Mouse (Mus musculus) small intestine, adult 2 months (tissue): ENCODE data around the gene Olfr315. TPM values are rescaled to one million over a fixed set of nuclear protein-coding genes. Genes with fewer than 3 reads are reported as not detected.
"Not testable (repeated sequence)": the region's sequence is repeated elsewhere in the genome, so short reads cannot be mapped to it uniquely, and the experiment has no call there.

Source experiments
- H3K27ac ChIP-seq: fragments of 200-500 bp; 2 replicates; pipeline ENCODE4 v1.5.1; 2012; ENCODE audit warnings: low read depth, low read length, control low read depth, inconsistent platforms; ENCODE audit not compliant: insufficient read depth
- H3K27me3 ChIP-seq: fragments of 200-500 bp; 2 replicates; pipeline ENCODE4 v1.6.1; 2012; ENCODE audit warnings: mild to moderate bottlenecking, moderate library complexity, low read length, inconsistent platforms; ENCODE audit not compliant: control insufficient read depth, insufficient read depth
- H3K36me3 ChIP-seq: fragments of 200-500 bp; 2 replicates; pipeline ENCODE4 v1.6.1; 2012; ENCODE audit warnings: mild to moderate bottlenecking, low read length, control low read depth, inconsistent platforms; ENCODE audit not compliant: control insufficient read depth, insufficient read depth
- H3K4me1 ChIP-seq: fragments of 200-500 bp; 2 replicates; pipeline ENCODE4 v1.6.1; 2012; ENCODE audit warnings: low read length, inconsistent platforms, mixed read lengths; ENCODE audit not compliant: control insufficient read depth, insufficient read depth, insufficient read length
- H3K4me3 ChIP-seq: fragments of 200-500 bp; 2 replicates; pipeline ENCODE4 v1.5.1; 2012; ENCODE audit warnings: low read depth, mild to moderate bottlenecking, control low read depth, inconsistent platforms, low read length, moderate library complexity
- CTCF ChIP-seq: fragments of 200-500 bp; IDR thresholded peaks from 2 replicates; pipeline ENCODE4 v1.5.1; 2012; ENCODE audit warnings: low read depth, mild to moderate bottlenecking, control low read depth, inconsistent platforms, low read length, moderate library complexity, mixed read lengths; ENCODE audit not compliant: insufficient replicate concordance, insufficient read length; ENCODE audit errors: extremely low read depth
- POLR2A ChIP-seq: fragments of 200-500 bp; IDR thresholded peaks from 2 replicates; pipeline ENCODE4 v1.6.1; 2012; ENCODE audit warnings: low read depth, mild to moderate bottlenecking, control low read depth, inconsistent platforms, low read length, moderate library complexity
- WGBS: fragments of 180-500 bp; shearing (Covaris S2); methylation state at CpG from one replicate; pipeline ENCODE4 v1.1.7; 2018; 5-methylcytosine and 5-hydroxymethylcytosine counted together
- polyA plus RNA-seq: library from polyadenylated mRNA; depleted of rRNA; stranded (reverse); fragments of >200 nt; gene quantifications from 2 replicates; pipeline ENCODE4 v1.2.3, GENCODE M21; 2012

The Olfr315 gene
- polyA plus RNA-seq, 1 experiment, result not detected

GRCm38 (mm10) chr11:58796850-58797249 lies 23.9 kb downstream of the Olfr315 start:
- Histone ChIP-seq H3K27ac (no peak overlapping the region), H3K4me1 (peaks cover 3% of the 10 kb centered on the region; the same call in 1 of the 2 replicates), H3K36me3 (no peaks in the 10 kb centered on the region), H3K4me3 (no peak overlapping the region), H3K27me3 (no peaks in the 10 kb centered on the region)
- TF ChIP-seq POLR2A (no peak), CTCF (no peak)
- WGBS, result 83% methylated on average over 7 of the region's 7 CpGs

GRCm38 (mm10) chr11:58799747-58800146 lies 26.8 kb downstream of the Olfr315 start:
- 78% methylated on average over 5 of the region's 5 CpGs for whole genome bisulfite sequencing
- peaks cover 12% of the 10 kb centered on the region; the same call in 1 of the 2 replicates for H3K4me1 ChIP-seq
- H3K36me3 ChIP-seq, result no peaks in the 10 kb centered on the region
- no peak for TF ChIP-seq POLR2A
- TF ChIP-seq CTCF, result no peak
- H3K27ac ChIP-seq, result no peak overlapping the region
- H3K27me3 ChIP-seq, result no peaks in the 10 kb centered on the region
- H3K4me3 ChIP-seq, result no peak overlapping the region

GRCm38 (mm10) chr11:58801558-58802228 lies 28.7 kb downstream of the Olfr315 start, which contains the start of gene Fam183b:
Gene Fam183b, minus strand, starts transcription at chr11:58801960.
- peak within 1 kb of the TSS; percentile 7; the same call in 1 of the 2 replicates for H3K4me3 ChIP-seq

GRCm38 (mm10) chr11:58803871-58804270 lies 30.9 kb downstream of the Olfr315 start:
- H3K4me3 ChIP-seq, result no peak overlapping the region
- H3K4me1 ChIP-seq, result peaks cover 12% of the 10 kb centered on the region; the same call in 1 of the 2 replicates
- no peak for TF ChIP-seq POLR2A
- TF ChIP-seq CTCF, result no peak
- H3K27ac ChIP-seq, result no peak overlapping the region
- no peaks in the 10 kb centered on the region for H3K36me3 ChIP-seq
- WGBS, result 18% methylated on average over 4 of the region's 4 CpGs
- H3K27me3 ChIP-seq, result no peaks in the 10 kb centered on the region

More at GRCm38 (mm10) chr11:58801558-58802228, 28.7 kb downstream of the Olfr315 start, which contains the start of gene Fam183b:
- Histone ChIP-seq H3K4me1 (peaks cover 12% of the 10 kb centered on the region; the same call in 1 of the 2 replicates), H3K36me3 (no peaks in the 10 kb centered on the region), H3K27me3 (no peaks in the 10 kb centered on the region), H3K27ac (no peak within 1 kb of the TSS)
- WGBS, result 8% methylated on average over 14 of the region's 14 CpGs
- no peak for TF ChIP-seq POLR2A

GRCm38 (mm10) chr11:58804393-58804792 lies 31.4 kb downstream of the Olfr315 start:
- TF ChIP-seq CTCF, result no peak
- no peak for TF ChIP-seq POLR2A
- H3K4me1 ChIP-seq, result peaks cover 12% of the 10 kb centered on the region; the same call in 1 of the 2 replicates
- WGBS, result 8% methylated on average over 2 of the region's 2 CpGs
- H3K27ac ChIP-seq, result peak overlapping the region; percentile 28; the same call in 1 of the 2 replicates
- H3K27me3 ChIP-seq, result no peaks in the 10 kb centered on the region
- no peak overlapping the region for H3K4me3 ChIP-seq
- no peaks in the 10 kb centered on the region for H3K36me3 ChIP-seq

- H3K27me3 ChIP-seq, result no peaks in the 10 kb centered on the region
- no peaks in the 10 kb centered on the region for H3K4me1 ChIP-seq
- H3K27ac ChIP-seq, result no peak overlapping the region
- H3K4me3 ChIP-seq, result no peak overlapping the region
- TF ChIP-seq POLR2A, result no peak
- TF ChIP-seq CTCF, result peak; percentile 47; the same call in 1 of the 2 replicates
- WGBS, result 14% methylated on average over 1 of the region's 1 CpGs
- H3K36me3 ChIP-seq, result no peaks in the 10 kb centered on the region
Observed at GRCm38 (mm10) chr11:58812001-58812400, 39.0 kb downstream of the Olfr315 start.

GRCm38 (mm10) chr11:58814700-58815099 lies 41.7 kb downstream of the Olfr315 start, which contains the start of gene Olfr313:
Gene Olfr313, plus strand, starts transcription at chr11:58815000.
- not testable (repeated sequence) for H3K4me1 ChIP-seq, H3K27me3 ChIP-seq, H3K36me3 ChIP-seq, H3K4me3 ChIP-seq, H3K27ac ChIP-seq
- 53% methylated on average over 1 of the region's 1 CpGs for WGBS
